Mouse (Mus musculus) subcutaneous adipose tissue, adult 2 months (tissue): ENCODE measurements around the gene Med13l. TPM values are rescaled to one million over a fixed set of nuclear protein-coding genes. Genes with fewer than 3 reads are reported as not detected.

Experiments
- polyA plus RNA-seq: library from polyadenylated mRNA; depleted of rRNA; stranded (reverse); fragments of >200 nt; gene quantifications from 2 replicates; pipeline ENCODE4 v1.2.3, GENCODE M21; 2012; ENCODE audit warnings: low replicate concordance; rRNA removed

The Med13l gene
- 19.8 and 22.8 TPM in 2 replicates for polyA plus RNA-seq

DNA sequence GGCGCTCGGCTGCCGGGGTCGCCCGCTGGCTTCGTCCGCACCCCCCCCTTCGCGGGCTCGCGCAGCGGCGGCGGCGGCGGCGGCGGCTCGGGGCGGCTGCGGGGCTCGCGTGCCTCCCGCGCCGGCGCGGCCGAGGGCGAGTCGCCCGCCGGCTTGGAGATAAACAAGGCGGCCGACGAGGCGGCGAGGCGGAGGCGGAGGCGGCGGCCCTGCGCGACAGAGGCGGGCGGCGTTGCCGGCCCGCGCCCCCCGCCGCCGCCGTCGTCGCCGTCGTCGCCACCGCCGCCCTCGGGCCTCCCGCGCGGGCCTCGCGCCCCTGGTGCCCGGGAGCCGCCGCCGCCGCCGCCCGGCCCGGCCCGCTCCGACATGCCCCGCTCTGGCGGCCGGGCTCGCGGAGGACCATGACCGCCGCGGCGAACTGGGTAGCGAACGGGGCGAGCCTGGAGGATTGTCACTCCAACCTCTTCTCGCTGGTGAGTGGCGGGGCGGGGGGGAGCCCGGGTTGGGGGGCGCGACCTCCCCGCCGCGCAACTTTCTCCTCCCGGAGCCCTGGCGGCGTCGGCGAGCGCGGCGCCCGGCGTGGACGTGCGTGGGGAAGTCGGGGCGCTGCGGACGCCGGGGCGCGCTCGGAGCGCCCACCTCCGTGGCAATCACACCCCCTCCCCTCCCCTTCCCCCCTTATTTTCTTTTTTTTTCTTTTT lies at the start of gene Med13l:
Med13l (plus strand) TSS at position 295 of the 701 bp plus-strand sequence.

